Mouse (Mus musculus) ES-Bruce4 (cell line): ENCODE results near the gene Ctsa. TPM values are rescaled to one million over a fixed set of nuclear protein-coding genes. Genes with fewer than 3 reads are reported as not detected.
A peak's percentile ranks its signal among the peaks of the same experiment; 100 is the strongest.

Experiments
- H3K27ac ChIP-seq: 2 replicates; pipeline ENCODE4 v1.5.1; 2012; ENCODE audit warnings: low read length, inconsistent platforms; ENCODE audit not compliant: insufficient read depth
- H3K27me3 ChIP-seq: 2 replicates; pipeline ENCODE4 v1.6.1; 2012; ENCODE audit warnings: mild to moderate bottlenecking, low read length, inconsistent platforms; ENCODE audit not compliant: control insufficient read depth, poor library complexity, insufficient read depth, severe bottlenecking
- H3K36me3 ChIP-seq: 2 replicates; pipeline ENCODE4 v1.6.1; 2012; ENCODE audit warnings: inconsistent platforms, mild to moderate bottlenecking, low read length, moderate library complexity; ENCODE audit not compliant: control insufficient read depth, poor library complexity, insufficient read depth, severe bottlenecking
- H3K4me1 ChIP-seq: one replicate; pipeline ENCODE4 v1.8.1; 2011; ENCODE audit warnings: low read length; ENCODE audit not compliant: control insufficient read depth, insufficient read depth
- H3K4me3 ChIP-seq: 2 replicates; pipeline ENCODE4 v1.5.1; 2011; ENCODE audit warnings: low read depth, mild to moderate bottlenecking, low read length
- H3K9ac ChIP-seq: 2 replicates; pipeline ENCODE4 v1.6.1; 2012; ENCODE audit warnings: low read depth, mild to moderate bottlenecking, inconsistent platforms; ENCODE audit not compliant: poor library complexity, severe bottlenecking
- H3K9me3 ChIP-seq: replicated peaks from 2 replicates; pipeline ENCODE4 v1.6.1; 2012; ENCODE audit warnings: mild to moderate bottlenecking, low read length, inconsistent platforms; ENCODE audit not compliant: control insufficient read depth, poor library complexity, insufficient read depth, severe bottlenecking
- CTCF ChIP-seq: IDR thresholded peaks from one replicate; pipeline ENCODE4 v1.8.1; 2011; ENCODE audit warnings: low read depth, low read length
- EP300 ChIP-seq: IDR thresholded peaks from 2 replicates; pipeline ENCODE4 v1.6.1; 2011; ENCODE audit warnings: low read depth, low read length; ENCODE audit not compliant: insufficient read depth
- POLR2A ChIP-seq: IDR thresholded peaks from one replicate; pipeline ENCODE4 v1.8.1; 2011; ENCODE audit warnings: low read length; ENCODE audit not compliant: insufficient read depth
- polyA plus RNA-seq: library from polyadenylated mRNA; stranded (reverse); fragments of >200 nt; gene quantifications from 2 replicates; pipeline ENCODE4 v1.2.4, GENCODE M21; 2011; ENCODE audit warnings: low read depth; ENCODE audit not compliant: missing spikeins, insufficient read depth, insufficient read length

Gene Ctsa
- polyA plus RNA-seq, 1 experiment = 75.3 TPM

DNA sequence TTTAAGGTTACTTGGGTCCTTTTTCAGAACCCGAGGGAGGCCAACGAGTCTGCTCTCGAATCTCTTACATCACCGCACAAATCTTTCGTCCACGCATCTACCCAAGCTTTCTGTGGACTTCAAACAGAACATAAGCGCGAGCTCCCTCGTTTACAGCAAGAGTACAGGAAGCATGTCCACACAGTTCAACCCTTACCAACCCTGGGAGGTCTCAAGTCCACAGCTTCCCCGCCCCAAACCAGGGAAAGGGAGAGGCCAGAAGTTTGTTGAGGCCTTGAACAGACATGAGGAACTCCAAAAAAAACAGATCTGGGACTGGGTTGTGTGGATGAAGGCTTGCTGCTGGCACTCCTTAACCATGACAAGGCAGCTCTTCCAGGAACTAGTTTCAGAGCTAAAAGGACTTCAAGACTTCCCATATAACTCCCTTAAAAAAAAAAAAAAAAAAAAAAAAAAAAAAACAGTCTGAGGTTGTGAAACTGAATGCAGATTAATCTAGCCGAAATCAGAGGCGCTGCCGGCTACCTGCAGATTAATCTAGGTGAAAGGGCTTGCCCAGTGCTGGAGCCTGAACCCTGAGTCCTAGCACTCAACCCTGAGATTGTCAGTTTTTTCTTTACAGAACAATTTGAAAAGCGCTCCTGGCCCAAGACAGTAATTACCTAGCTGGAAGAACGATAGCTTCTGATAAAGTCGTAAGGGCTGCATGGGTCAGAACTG is 29.3 kb upstream of the Ctsa start:
- H3K9ac ChIP-seq = 0 out of 2 replicates have a peak overlapping the region, but pooled peaks have one; percentile 43

DNA sequence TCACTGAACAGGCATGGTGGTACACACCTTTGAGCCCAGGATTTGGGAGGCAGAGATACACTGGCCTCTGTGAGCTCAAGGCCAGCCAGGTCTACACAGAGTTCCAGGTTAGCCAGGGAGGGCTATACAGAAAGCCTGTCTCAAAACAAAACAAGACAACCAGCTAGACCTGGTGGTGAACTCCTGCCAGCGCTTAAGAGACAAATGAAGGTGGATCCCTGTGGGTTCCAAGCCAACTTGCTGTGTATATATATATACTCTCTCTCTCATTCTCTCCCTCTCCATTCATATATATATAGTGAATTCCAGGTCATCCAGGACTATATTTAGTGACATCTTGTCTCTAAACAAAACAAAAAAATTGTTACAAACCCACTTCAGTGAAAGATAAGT is 28.8 kb upstream of the Ctsa start:
- no peak for TF ChIP-seq EP300
- no peak for TF ChIP-seq CTCF
- TF ChIP-seq POLR2A = no peak
- Histone ChIP-seq H3K9ac (peak overlapping the region; percentile 43), H3K27me3 (no peaks in the 10 kb centered on the region), H3K4me3 (peak overlapping the region; percentile 75), H3K27ac (no peak overlapping the region), H3K9me3 (no peaks in the 10 kb centered on the region), H3K4me1 (peaks cover 5% of the 10 kb centered on the region), H3K36me3 (no peaks in the 10 kb centered on the region)

More for the DNA sequence above, 29.3 kb upstream of the Ctsa start:
- TF ChIP-seq CTCF (no peak), POLR2A (no peak), EP300 (no peak)
- Histone ChIP-seq H3K36me3 (no peaks in the 10 kb centered on the region), H3K4me3 (no peak overlapping the region), H3K27ac (no peak overlapping the region), H3K27me3 (no peaks in the 10 kb centered on the region), H3K9me3 (no peaks in the 10 kb centered on the region), H3K4me1 (peaks cover 5% of the 10 kb centered on the region)

DNA sequence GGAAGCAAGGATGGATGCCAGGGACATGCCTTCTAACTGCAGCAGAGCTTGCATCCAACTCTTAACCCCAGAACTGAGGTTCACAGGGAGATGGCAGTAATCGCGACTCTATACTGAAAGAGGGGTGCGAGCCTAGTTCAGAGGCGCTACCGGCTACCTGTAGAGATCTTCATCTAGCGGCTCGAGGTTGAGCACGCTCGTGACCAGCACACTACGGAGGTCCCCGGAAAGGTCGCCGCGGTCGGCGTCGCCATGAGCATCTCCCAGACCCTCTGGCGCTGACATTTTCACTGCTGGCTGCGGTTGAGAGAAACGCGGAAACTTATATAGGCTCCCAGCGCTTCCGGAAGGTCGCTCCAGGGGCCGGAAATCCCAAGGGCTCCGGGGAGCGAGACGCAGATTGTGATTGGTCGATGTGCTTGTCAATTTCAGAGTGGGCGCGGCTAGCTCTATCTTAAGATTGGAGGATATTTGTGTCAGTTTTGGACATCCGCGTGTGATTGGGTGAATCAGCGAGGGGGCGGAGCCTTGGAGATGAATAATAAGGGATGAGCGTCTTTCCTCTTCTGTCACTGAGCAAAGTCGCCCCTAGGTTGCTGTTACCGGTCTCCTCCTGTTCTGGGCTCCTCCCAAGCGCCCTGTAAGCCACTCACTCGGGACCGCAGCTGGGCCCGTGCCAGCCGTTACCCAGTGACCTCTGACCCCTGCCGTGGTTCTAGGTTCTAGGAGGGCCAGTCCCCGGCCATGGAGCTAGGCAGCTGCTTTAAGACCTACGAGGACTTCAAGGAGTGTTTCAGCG is 27.9 kb upstream of the Ctsa start, which contains the start of the genes Acot8 and Zswim3:
Gene Acot8, minus strand, starts transcription at position 350 of the 799 bp plus-strand sequence.
Gene Zswim3, plus strand, starts transcription at position 566 of the 799 bp plus-strand sequence.
- peak; percentile 94 for TF ChIP-seq POLR2A
- no peak for TF ChIP-seq CTCF
- peaks cover 5% of the 10 kb centered on the region for H3K4me1 ChIP-seq

DNA sequence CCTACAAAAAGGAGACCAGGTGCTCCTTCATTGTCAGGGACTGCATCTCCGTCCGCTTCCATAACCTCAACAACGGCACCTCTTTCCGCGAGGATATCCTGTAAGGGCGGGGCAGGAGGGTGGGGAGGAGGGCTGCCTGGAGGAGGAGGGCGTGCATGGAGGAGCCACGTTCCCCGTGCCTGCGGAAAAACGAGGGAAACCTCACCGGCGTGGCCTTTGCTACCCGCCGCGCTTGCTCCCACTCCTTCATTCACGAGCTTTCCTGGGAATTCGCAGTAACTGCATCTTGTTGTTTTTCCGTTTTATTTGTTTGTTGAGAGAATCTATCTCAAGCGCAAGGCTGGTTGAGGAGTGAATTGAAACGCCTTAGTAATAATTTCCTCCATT is 27.3 kb upstream of the Ctsa start:
- no peaks in the 10 kb centered on the region for H3K36me3 ChIP-seq
- no peaks in the 10 kb centered on the region for H3K9me3 ChIP-seq
- peak overlapping the region; percentile 79 for H3K4me3 ChIP-seq
- H3K27me3 ChIP-seq = no peaks in the 10 kb centered on the region
- H3K27ac ChIP-seq = peak overlapping the region; percentile 68
- peaks cover 5% of the 10 kb centered on the region for H3K4me1 ChIP-seq
- TF ChIP-seq CTCF (no peak), POLR2A (no peak), EP300 (no peak)
- peak overlapping the region; percentile 60 for H3K9ac ChIP-seq

More for the DNA sequence above, 27.9 kb upstream of the Ctsa start, which contains the start of the genes Acot8 and Zswim3:
- Histone ChIP-seq H3K36me3 (no peaks in the 10 kb centered on the region), H3K27ac (peak within 1 kb of the TSS; percentile 68), H3K9ac (peak within 1 kb of the TSS; percentile 60), H3K27me3 (no peaks in the 10 kb centered on the region), H3K9me3 (no peaks in the 10 kb centered on the region), H3K4me3 (peak within 1 kb of the TSS; percentile 79)

DNA sequence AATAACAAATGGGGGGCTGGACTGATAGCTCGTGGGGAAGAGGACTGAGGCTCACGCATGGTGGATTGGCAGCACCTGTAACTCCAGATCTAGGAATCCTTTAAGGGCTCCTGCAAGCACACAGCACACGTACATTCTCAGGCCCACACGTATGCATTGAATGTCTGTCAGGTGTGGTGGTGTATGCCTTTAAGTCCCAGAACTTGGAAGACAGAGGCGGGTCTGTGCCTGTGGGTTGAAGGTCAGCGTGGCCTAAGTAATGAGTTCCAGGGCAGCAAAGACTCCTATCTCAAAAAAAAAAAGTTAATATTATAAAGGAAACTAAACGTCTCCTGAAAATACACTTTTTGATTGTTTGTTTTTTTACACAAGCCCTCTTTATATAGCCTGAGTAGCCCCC is 26.1 kb upstream of the Ctsa start:
- H3K27ac ChIP-seq = no peak overlapping the region
- no peaks in the 10 kb centered on the region for H3K27me3 ChIP-seq
- H3K9ac ChIP-seq = peak overlapping the region; percentile 60; the same call in 1 of the 2 replicates
- H3K36me3 ChIP-seq = no peaks in the 10 kb centered on the region
- TF ChIP-seq EP300 (no peak), POLR2A (no peak), CTCF (no peak)
- no peak overlapping the region for H3K4me3 ChIP-seq
- H3K9me3 ChIP-seq = no peaks in the 10 kb centered on the region
- H3K4me1 ChIP-seq = peaks cover 5% of the 10 kb centered on the region
